Mouse (Mus musculus): ENCODE measurements around the gene Sp1.

DNA sequence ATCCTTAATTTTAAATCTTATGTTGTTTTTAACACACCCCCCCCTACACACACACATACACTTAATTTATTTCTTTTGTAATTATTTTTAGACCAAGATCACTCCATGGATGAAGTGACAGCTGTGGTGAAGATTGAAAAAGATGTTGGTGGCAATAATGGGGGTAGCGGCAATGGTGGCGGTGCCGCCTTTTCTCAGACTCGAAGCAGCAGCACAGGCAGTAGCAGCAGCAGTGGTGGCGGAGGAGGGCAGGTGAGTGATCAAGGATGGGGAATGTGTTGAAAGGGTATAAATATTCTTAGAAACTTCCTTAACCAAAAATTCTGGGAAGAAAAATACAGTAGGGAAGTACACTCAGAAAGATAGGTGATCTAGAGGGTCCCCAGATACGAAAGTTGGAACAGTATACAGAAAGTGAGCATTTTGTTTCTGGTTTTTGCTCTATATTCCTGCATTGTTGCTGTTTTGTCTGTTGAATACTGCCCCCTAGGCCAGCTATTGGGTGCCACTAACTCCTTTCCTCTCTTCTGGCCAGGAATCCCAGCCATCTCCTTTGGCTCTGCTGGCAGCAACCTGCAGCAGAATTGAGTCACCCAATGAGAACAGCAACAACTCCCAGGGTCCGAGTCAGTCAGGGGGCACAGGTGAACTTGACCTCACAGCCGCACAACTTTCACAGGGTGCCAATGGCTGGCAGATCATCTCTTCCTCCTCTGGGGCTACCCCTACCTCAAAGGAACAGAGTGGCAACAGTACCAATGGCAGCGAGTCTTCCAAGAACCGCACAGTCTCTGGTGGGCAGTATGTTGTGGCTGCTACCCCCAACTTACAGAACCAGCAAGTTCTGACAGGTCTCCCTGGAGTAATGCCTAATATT is 2.0 kb downstream of the Sp1 start:
- TF ChIP-seq TAL1 (conservative IDR thresholded peaks at IDR 0.05; ENCODE audit: low read depth, low read length) (no peak), CTCF (IDR thresholded peaks at IDR 0.05; ENCODE audit: low read depth, low read length) (no peak), GATA1 (IDR thresholded peaks at IDR 0.05; ENCODE audit: borderline replicate concordance, low read length) (no peak), POLR2AphosphoS5 (IDR thresholded peaks at IDR 0.05; ENCODE audit: insufficient replicate concordance, low read depth, low read length) (no peak), GATA2 (IDR thresholded peaks at IDR 0.05; ENCODE audit: borderline replicate concordance, low read depth, low read length) (no peak)
